Mouse (Mus musculus): ENCODE data around the gene Ifit1. TPM values are rescaled to one million over a fixed set of nuclear protein-coding genes. Genes with fewer than 3 reads are reported as not detected.

Ifit1 gene
- total RNA-seq, 2 experiments from 2014 or later = 0.69 to 0.73 TPM

Other genes with a start within 250 kb of the Ifit1 start
- gene Ch25h, start 165.7 kb upstream of the Ifit1 start, total RNA-seq (2021) = under 1 TPM; 0.23 to 0.50 TPM
- gene Lipa, start 113.4 kb upstream of the Ifit1 start, total RNA-seq (2021) = 10 to 100 TPM; 17.5 to 19.7 TPM
- gene Ifit2, start 90.2 kb upstream of the Ifit1 start, total RNA-seq (2021) = 1 to 10 TPM; 5.6 to 7.2 TPM
- 1 to 10 TPM; 3.7 to 4.5 TPM for gene Ifit3, start 57.3 kb upstream of the Ifit1 start, total RNA-seq (2021)
- 1 to 10 TPM; 1.8 to 2.2 TPM for gene Ifit1bl1, start 38.9 kb upstream of the Ifit1 start, total RNA-seq (2021)
- 1 to 10 TPM; 1.9 to 2.0 TPM for gene Ifit3b, start 32.9 kb upstream of the Ifit1 start, total RNA-seq (2021)
- gene Ifit1bl2, start 128 bp upstream of the Ifit1 start, total RNA-seq (2021) = under 1 TPM; 0.46 to 0.60 TPM
- 1 to 10 TPM; 3.0 to 3.8 TPM for gene Slc16a12, start 106.4 kb downstream of the Ifit1 start, total RNA-seq (2021)
- 10 to 100 TPM; 21.5 to 24.0 TPM for gene Pank1, start 238.6 kb downstream of the Ifit1 start, total RNA-seq (2021)

All from left cerebral cortex, postnatal 25 days (tissue).